Mouse (Mus musculus) kidney, postnatal 14 days (tissue): ENCODE measurements around the gene Dis3l2.

Experiments used
- DNase-seq: peaks from one replicate; pipeline ENCODE4 v3.0.0; 2022; ENCODE audit warnings: mixed read lengths

The Dis3l2 gene

DNA sequence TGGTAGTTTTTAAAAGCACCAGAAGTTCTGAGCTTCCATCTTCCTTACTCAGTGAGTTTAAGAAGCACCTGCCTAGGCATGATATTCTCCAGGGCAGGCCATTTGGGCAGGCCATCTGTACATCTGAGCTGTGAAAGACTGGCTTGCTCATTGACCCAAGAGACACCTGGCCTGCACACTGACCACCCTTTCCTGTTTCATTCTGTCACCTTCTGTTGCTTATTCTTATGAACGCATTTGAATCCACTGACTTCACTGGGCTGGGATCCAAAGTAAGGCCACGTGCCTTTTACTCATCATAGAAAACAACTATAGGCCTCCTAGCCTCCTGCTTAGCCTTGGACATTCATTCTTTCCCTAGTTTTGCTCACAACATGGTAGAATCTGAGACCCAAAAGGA lies 309.0 kb downstream of the Dis3l2 start:
- DNase-seq, result no peak

DNA sequence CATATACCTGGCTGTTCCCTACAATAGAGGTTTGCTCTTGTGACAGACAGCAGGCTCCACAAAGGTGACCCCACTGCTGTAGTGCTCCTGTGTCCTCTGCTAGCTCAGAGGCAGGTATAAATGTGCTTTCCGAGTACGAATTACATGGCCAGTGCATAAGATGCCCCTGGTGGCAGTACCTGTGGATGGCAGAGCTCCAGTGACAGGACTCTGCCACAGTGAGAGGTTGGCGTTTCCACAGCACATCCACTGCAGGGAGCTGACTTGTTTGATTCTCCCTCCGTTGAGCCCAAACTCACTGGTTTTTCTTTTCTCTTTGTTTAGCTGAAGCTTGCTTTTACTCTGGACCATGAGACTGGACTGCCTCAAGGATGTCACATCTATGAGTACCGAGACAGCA lies 317.1 kb downstream of the Dis3l2 start:
- DNase-seq, result no peak

DNA sequence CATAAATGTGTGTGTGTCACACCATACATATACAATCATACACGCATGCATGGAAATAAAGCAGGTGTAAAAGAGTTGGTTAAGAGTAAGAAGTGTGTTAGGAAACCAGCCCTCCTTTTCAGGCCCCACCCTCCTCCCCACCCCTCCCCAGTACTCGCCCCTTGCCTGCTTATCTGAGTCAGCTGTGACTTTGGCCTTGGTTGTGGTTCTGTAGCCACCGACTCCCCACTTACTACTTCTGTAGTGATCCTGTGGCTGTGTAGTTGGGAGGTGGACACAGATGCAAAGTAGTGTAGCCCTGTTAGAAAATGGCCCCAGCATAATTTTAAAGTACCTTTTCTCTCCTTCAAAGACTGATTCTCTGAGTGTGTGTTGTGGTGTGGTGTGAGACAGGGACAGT lies 318.0 kb downstream of the Dis3l2 start:
- DNase-seq, result no peak

DNA sequence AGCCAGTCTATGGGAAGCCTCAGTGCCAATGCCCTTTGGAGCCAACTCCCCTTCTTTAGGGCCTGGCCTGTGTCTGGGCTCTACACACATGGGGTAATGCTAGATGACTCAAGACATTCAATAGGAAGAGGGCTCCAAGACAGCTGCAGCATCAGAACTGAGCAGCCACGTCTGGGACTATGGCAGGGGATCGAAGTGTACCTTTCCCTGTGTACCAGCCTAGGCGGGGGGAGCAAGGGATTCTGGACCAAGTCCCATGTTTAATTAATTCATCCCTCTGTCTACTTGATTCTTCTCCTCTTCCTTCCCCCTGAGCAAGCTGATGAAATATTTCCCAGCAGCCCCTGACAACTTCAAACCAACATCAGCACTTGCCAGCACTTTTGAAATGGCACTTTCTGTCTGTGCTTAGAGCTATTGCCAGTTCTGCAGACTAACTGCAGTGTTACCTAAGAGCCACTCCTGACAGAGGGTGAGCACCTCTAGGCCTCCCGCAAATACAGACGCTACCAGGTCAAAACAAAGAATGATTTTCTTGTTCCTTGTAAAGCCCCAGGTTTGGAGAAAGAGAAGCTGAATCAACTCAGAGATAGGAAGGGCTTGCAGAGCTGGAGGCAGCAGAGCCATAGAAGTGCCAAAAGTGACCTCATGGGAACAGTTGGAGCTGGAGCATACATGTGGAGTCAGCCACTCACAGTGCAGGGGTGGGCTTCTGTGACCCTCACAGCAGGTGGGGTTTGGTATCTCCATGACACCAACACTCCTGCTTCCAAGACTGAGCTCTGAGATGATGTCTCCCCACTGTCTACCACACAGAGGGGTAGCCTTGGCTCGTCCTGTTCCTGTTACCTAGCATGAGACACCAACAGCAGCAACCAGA lies 319.9 kb downstream of the Dis3l2 start:
- DNase-seq, result no peak

DNA sequence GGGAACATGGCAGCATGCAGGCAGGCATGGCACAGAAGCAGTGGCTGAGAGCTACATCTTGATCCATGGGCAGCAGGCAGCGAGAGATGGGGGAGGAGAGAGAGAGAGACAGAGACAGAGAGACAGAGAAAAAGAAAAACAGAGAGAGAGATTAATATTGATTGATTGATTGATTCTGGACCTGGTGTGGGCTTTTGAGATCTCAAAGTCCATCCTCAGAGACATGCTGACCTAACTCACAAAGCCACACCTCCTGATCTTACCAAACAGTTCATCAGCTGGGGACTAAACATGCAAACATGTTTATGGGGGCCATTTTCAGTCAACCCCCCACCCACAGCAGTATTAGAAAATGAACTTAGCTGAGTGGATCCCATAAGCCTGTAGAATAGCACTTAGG lies 321.4 kb downstream of the Dis3l2 start:
- no peak for DNase-seq

DNA sequence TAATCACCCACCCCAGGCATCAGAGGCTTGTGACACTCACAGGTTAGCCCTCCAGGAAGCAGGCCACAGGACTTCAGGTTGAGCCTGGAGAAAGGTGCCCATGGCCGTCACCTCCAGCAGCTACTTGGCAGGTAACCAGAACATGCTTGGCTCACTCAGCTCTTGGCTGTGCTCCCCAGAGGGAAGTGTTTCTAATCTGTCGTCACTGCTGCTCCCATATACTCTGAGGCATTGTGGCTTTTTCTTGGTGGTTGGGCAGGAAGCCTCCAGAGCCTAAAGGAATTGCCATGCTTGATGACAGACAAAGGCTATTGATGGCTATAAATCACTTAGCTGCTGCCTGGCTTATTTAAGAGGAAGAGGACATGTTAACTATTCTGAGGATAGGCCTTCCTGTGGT lies 325.2 kb downstream of the Dis3l2 start:
- DNase-seq, result peak; percentile 56

DNA sequence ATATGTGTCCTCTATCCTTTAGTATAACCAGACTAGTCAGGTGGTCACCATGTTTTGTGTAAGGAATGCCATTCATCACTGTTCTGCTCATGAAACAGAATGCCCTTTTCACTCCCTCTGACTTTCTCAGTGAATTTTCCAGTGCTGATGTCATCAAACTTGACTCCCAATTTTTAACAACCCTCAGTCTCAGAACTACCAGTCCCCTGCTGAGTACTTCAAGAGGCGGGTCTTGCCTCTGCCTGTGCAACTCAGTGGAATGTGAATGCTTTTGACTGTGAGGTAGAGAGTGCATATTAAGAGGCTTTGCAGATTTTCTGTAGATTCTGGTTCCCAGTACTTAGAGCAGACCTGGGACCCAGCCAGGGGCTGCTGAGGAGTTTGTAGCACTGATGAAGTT lies 327.0 kb downstream of the Dis3l2 start:
- no peak for DNase-seq

DNA sequence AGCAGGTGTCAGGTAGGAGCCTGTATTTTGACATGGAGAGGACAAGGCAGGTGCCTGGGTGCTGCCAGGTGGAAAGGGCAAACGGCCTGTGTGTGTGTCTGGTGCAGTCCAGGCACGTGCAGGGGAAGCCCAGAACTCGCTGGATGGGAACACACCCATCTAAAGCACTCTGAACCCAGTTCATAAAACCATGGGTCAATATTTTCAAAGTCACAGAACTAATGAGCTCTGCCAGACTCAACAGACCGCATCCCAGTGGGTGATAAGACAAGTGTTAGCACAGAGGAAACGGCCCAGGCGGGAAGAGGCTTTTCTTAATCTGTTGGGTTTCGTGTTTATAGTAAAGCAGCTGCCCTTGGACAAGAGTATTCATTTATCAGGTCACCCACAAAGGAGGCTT lies 328.9 kb downstream of the Dis3l2 start:
- DNase-seq, result peak; percentile 15

DNA sequence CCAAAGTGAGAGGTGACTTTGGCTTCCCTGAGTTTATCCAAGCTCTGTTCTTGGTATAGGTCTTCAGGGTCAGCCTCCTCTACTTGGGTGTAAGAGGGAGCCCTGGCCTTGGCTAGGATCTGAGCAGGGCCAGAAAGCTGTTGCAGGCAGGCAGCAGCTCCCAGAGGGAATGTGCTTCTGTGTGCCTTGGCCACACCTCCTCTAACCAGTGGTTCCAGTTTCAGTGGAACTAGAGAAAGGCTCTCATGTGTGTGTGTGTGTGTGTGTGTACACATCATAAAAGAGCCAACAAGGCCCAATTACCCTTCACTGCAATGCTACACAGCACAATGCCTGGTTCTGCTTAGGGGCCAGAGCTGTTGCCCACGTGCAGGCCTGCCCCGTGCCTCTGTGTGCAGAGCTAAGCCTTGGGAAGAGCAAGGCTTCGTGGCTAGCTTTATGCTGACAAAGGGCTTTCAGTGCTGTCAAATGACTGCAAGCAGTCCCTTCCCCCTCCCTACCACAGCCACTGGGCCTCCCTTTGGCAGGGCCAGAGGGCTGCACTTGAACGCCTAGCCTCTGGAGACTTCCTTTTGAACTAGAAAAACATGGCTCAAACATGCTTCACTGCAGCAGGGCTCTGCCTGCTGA lies 332.0 kb downstream of the Dis3l2 start:
- peak; percentile 43 for DNase-seq

DNA sequence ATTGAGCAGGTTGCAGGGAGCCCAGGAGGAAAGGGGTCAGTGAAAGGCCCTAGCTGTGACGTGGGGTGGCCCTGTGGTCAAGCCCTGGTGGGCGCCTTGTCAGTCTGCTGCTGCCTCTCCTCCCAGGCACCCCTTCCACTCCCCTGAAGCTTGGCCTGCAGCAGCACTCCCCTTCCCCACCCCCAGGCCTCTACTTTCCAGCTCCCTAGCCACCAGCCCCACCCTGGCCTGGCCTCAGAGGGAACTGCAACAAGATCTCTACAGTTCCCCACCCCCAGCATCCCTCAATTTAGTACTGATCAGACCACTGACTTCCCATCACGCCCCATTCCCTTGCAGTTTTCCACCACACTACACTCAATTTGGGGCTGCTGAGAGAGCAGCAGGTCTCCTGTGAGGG lies 332.7 kb downstream of the Dis3l2 start:
- no peak for DNase-seq

DNA sequence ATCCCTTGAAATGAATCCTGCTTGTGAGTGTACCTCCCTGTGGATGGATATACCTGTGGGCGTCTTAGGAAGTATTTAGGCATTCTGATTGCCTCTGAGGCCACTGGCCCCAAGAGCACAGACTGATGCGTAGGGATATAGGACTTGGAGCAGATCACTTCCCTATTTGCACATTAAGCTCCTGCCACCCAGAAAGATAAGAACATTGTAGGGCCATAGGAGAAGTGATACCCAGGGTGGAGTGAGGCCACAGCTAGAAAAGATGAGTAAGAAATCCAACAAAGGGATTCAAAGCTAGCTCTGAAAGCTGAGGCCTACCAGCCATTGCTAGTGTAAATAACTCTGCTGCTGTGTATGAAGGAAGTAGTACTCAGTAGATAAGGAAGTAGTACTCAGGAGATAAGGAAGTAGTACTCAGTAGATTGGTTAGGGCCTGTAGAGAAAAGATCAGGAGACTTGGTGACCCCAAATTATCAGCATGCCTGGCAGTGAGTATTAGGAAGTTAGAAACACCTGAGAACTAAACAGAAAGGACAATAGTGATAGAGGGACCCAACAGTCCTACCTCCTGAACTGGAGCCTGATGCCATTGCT lies 335.0 kb downstream of the Dis3l2 start:
- DNase-seq, result no peak

DNA sequence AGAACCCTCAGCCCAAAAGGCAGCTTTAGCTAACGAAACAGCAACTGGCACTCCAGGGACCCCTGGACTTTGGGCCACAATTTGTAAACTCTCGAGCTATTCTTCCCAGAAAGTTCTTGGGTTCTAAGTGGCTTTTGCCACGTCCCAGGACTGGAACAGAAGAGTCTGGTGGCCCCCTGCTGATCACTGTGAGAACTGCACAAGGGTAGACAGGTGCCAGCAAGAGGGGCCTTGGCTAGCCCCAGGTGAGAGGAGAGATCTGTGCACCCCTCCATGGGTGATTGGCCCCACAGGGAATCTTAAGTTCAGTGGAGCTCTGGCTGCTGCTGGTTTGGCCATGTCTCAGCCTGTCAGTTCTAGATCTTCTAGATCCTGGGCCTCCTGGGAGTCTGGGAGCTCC lies 337.5 kb downstream of the Dis3l2 start:
- peak; percentile 81 for DNase-seq

DNA sequence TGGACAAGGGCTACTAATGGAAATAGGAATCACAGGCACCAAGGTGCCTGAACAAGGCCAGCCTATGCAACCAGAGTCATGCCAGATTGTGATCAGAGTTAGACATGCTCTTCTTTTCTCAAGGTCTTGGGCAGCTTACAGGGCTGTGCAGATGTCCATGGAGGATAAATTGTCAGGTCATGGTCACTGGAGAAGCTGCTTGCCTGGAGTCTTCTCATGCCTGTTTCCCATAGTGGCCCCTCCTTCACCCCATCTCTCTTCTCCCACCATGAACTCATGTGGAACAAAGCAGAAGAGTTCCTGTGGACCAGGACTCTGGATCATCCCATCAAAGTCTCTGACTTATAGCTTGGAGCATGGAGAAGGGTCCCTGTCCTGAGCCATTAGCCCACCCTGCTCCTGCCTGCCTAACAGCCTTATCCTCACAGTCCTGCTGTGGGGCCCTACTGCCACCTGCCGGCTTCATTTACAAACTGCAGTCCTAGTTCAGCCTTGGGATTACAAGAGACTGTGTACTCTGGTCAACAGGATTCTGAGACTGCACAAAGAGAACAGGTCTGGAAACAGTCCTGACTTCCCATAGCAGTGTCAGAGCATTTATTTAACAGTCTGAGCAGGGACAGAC lies 338.3 kb downstream of the Dis3l2 start:
- DNase-seq, result peak; percentile 75

DNA sequence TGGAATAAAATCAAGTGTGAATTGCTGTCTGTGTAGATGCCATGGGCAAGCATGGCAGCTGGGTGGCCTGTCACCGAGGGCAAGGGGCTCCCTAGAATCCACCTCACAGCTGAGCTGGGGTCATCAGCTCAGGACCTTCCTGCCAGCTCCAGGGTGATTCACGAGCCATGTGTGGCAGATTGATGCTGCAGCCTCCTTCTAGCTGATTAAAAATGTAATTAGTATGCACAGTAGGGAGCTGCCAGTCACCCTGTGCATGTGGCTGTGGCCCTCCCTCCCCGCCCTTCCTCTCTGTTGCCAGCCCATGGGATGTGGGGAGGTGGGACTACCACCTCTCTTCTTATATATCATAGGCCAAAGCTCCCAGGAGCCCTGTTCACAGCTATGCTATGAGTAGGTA lies 346.5 kb downstream of the Dis3l2 start:
- DNase-seq, result no peak

DNA sequence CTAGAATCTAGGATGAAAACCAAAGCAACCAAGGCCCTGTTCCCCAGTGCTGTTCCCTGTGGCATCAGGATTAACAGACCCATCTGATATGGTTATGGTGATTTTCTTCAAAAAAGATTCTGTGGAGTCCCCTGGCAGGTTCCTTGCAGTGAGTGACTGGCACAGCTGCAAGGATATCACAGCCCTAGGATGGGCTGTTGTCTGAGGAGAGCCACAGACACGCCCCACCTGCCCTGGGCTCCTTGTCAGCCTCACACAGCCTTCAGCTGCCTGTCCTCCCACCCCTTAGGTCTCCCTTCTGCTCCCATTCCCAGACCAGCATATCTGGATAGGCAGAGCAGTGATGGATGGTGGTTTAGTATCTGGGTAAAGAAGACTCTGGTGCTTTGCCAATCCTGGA lies 347.1 kb downstream of the Dis3l2 start:
- DNase-seq, result no peak

DNA sequence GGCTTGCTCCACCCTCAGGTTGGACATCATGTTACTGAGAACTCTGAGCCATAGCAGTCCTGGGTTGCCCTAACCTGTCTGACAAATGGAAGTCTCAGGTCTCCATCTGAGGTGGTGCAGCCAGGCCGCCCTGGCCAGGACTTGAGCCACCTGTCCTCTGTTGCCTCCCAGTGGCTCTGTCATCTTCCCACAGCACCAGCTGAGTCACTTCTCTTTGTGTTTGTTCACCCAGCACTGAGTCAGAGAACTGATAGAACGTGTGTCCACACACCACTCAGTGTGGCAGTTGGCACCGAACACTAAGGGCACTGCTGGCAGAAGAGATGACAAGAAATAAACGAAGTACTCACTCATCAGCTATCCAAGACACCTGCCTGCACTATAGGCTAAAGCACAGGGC lies 347.8 kb downstream of the Dis3l2 start:
- DNase-seq, result no peak

DNA sequence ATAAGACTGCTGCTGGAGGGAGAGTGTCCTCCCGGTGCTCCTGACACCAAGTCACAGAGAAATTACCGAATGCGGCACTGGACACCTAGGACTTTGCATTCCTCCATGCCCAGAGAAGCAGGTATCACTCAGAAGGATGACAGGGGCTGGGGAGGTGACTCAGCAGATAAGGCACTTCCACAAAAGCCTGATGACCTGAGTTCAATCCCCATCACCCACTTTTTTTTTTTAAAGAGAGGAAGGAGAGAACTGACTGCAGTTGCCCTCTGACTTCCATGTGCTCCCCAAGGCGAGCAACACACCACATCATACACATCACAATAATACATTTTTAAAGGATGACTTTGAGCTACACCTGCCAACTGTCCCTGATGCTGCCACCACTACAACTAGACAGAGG lies 353.5 kb downstream of the Dis3l2 start:
- DNase-seq, result no peak

DNA sequence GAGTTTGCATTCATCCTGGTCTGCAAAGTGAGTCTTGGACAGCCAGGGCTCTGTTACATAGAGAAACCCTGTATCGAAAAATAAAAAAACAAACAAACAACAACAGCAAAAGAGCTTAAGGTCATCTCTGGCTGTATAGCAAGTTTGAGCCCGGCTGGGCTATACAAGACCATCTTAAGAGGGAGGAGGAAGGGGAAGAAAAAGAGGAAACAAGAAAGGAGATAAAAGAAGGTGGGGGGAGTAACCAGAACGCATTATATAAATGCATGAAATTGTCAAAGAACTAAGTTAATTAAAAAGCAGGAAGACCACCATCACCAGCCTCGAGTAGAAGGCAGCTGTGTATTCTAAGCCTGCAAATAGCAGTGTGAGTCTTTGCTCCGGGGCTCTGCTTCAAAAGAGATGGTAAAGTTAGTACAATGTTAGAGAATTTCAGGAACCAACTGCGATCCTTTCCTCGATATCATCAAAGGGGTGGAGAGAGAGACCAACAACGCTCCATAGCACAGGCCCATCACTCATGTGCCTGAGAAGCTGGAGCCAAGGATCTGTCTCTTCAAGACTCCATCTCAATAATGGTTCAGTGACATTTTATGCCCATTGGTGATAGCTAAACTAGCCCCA lies 355.5 kb downstream of the Dis3l2 start:
- no peak for DNase-seq

DNA sequence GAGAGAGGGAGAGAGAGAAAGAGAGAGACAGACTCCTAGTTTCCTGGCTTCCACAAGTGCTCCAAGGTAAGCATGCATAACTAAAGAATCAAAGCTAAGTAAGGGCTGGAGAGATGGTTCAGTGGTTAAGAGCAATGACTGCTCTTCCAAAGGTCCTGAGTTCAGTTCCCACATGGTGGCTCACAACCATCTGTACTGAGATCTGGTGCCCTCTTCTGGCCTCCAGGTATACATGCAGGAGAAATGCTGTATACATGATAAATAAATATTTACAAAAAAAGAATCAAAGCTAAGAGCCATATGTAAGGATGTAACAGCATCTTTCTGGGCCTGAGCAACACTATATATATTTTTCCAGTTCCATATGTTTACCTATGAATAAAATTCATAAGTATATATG lies 357.3 kb downstream of the Dis3l2 start:
- no peak for DNase-seq

DNA sequence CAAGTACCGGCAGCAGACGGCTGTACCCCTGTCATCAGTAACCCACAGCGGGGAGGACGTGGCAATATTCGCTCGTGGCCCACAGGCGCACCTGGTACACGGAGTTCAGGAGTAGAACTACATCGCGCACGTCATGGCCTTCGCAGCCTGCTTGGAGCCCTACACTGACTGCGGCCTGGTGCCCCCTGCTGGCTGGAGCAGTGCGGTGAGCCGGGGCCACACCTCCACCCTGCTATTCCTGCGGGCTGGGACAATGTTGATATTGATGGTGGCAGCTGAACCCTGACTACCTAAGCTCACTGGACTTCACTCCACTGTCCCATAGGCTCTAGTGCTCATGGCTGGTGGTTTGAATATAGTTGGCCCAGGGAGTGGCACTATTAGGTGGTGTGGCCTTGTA lies 367.1 kb downstream of the Dis3l2 start:
- peak; percentile 19 for DNase-seq

DNA sequence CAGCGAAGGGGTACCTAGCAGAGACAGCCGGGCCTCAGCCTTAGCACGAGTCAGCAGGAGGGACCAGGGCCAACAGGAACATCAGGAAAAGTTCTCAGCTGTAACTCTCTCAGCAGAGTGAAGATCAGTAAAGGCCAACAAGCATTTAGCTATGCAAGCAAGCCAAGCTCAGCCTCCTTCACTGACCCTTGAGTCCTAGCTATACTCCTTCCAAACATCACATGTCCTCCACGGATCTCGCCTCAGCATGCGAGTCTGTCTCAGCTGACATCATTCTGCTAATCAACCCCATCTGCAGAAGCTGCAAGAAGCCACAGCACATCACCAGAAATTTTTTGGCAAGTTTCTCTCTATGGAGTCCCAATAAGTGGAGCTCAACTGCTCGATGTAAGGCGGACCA lies 370.2 kb downstream of the Dis3l2 start:
- DNase-seq, result no peak

DNA sequence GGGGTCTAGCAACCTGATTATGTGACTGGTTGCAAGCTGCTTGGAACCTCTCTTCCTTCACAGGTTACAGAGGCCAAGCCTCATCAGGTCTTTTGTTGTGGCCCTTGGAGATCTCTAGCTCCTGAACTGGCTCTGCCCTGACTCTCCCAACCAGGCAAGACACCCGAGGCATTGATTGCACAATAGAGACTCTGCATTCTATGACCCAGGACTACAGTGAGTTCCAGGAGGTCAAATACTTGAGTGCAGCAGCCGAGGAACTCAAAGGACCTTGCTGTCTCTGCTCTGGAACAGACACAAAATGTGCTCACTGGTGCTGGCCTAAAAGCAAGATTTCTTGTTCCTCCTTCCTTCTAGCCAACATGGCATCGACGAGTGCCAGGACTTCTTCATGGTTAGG lies 382.6 kb downstream of the Dis3l2 start:
- no peak for DNase-seq

DNA sequence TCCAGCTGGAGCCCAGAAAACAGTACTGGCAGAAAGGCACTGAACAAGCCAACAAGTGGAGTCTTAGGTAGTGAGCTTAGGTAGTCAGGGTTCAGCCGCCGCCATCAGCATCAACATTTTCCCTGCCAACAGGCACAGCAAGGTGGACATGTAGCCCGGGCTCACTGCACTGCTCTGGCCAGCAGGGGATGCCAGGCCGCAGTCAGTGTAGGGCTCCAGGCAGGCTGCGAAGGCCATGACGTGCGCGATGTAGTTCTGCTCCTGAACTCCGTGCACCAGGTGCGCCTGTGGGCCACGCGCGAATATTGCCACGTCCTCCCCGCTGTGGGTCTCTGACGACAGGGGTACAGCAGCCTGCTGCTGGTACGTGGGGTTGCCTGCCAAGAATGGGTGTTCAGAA lies 383.4 kb downstream of the Dis3l2 start:
- DNase-seq, result no peak
